Mouse (Mus musculus): ENCODE results near the gene Pxmp2. TPM values are rescaled to one million over a fixed set of nuclear protein-coding genes. Genes with fewer than 3 reads are reported as not detected.

Gene Pxmp2
- total RNA-seq, 1 experiment: 16.9 TPM

GRCm38 (mm10) chr5:110300591-110300990 lies 14.6 kb upstream of the Pxmp2 start:
- no peaks in the 10 kb centered on the region for H3K4me1 ChIP-seq (ENCODE audit: control insufficient read depth in 2 of 2, insufficient read depth in 2 of 2, low read length in 2 of 2, poor library complexity in 1 of 2)
- no peak for DNase-seq (ENCODE audit: low read depth, low spot score)
- no peak overlapping the region for H3K9ac ChIP-seq (ENCODE audit: insufficient read depth, low read depth, low read length, poor library complexity, severe bottlenecking)
- TF ChIP-seq CHD2 (IDR thresholded peaks at IDR 0.05; ENCODE audit: low read depth, low read length): no peak
- no peak for TF ChIP-seq ZNF384 (IDR thresholded peaks at IDR 0.05; ENCODE audit: low read depth, low read length)
- no peak for TF ChIP-seq HCFC1 (IDR thresholded peaks at IDR 0.05; ENCODE audit: borderline replicate concordance, insufficient read depth, low read length)
- TF ChIP-seq MAFK (IDR thresholded peaks at IDR 0.05; ENCODE audit: insufficient read depth, low read depth, low read length): no peak
- TF ChIP-seq ZC3H11A (IDR thresholded peaks at IDR 0.05; ENCODE audit: borderline replicate concordance, low read depth, low read length): no peak
- in situ Hi-C loops (cut with MboI; ENCODE audit: low sequenced_read_pairs in 2 of 2, unreplicated experiment in 2 of 2): no loop called here
- H3K27ac ChIP-seq (ENCODE audit: insufficient read depth, low read depth, low read length, poor library complexity, severe bottlenecking): no peak overlapping the region
- H3K36me3 ChIP-seq (ENCODE audit: control insufficient read depth, insufficient read depth, low read length, poor library complexity, severe bottlenecking): peaks cover 62% of the 10 kb centered on the region
- no peaks in the 10 kb centered on the region for H3K9me3 ChIP-seq (ENCODE audit: control insufficient read depth, insufficient read depth, low read depth, low read length)
- no peak overlapping the region for H3K4me3 ChIP-seq (ENCODE audit: insufficient read depth in 1 of 2, low read depth in 1 of 2, low read length in 2 of 2, poor library complexity in 1 of 2, severe bottlenecking in 1 of 2)

- peaks cover 49% of the 10 kb centered on the region for H3K36me3 ChIP-seq (ENCODE audit: control insufficient read depth, insufficient read depth, low read length, poor library complexity, severe bottlenecking)
Observed at GRCm38 (mm10) chr5:110296637-110297036, 10.7 kb upstream of the Pxmp2 start.

GRCm38 (mm10) chr5:110291649-110292048 lies 5.7 kb upstream of the Pxmp2 start:
- Histone ChIP-seq H3K9ac (ENCODE audit: insufficient read depth, low read depth, low read length, poor library complexity, severe bottlenecking) (no peak overlapping the region), H3K4me1 (ENCODE audit: control insufficient read depth in 2 of 2, insufficient read depth in 2 of 2, low read length in 2 of 2, poor library complexity in 1 of 2) (no peaks in the 10 kb centered on the region), H3K4me3 (ENCODE audit: insufficient read depth in 1 of 2, low read depth in 1 of 2, low read length in 2 of 2, poor library complexity in 1 of 2, severe bottlenecking in 1 of 2) (no peak overlapping the region), H3K9me3 (ENCODE audit: control insufficient read depth, insufficient read depth, low read depth, low read length) (no peaks in the 10 kb centered on the region), H3K27ac (ENCODE audit: insufficient read depth, low read depth, low read length, poor library complexity, severe bottlenecking) (no peak overlapping the region), H3K36me3 (ENCODE audit: control insufficient read depth, insufficient read depth, low read length, poor library complexity, severe bottlenecking) (peaks cover 29% of the 10 kb centered on the region)
- in situ Hi-C loops (cut with MboI; ENCODE audit: low sequenced_read_pairs in 2 of 2, unreplicated experiment in 2 of 2): no loop called here
- TF ChIP-seq CHD2 (IDR thresholded peaks at IDR 0.05; ENCODE audit: low read depth, low read length): no peak
- no peak for TF ChIP-seq HCFC1 (IDR thresholded peaks at IDR 0.05; ENCODE audit: borderline replicate concordance, insufficient read depth, low read length)
- no peak for TF ChIP-seq MAFK (IDR thresholded peaks at IDR 0.05; ENCODE audit: insufficient read depth, low read depth, low read length)
- no peak for TF ChIP-seq ZC3H11A (IDR thresholded peaks at IDR 0.05; ENCODE audit: borderline replicate concordance, low read depth, low read length)
- TF ChIP-seq ZNF384 (IDR thresholded peaks at IDR 0.05; ENCODE audit: low read depth, low read length): no peak
- no peak for DNase-seq (ENCODE audit: low read depth, low spot score)

More at GRCm38 (mm10) chr5:110296637-110297036, 10.7 kb upstream of the Pxmp2 start:
- no peak for DNase-seq (ENCODE audit: low read depth, low spot score)
- no peaks in the 10 kb centered on the region for H3K4me1 ChIP-seq (ENCODE audit: control insufficient read depth in 2 of 2, insufficient read depth in 2 of 2, low read length in 2 of 2, poor library complexity in 1 of 2)
- in situ Hi-C loops (cut with MboI; ENCODE audit: low sequenced_read_pairs in 2 of 2, unreplicated experiment in 2 of 2): no loop called here
- no peak overlapping the region for H3K27ac ChIP-seq (ENCODE audit: insufficient read depth, low read depth, low read length, poor library complexity, severe bottlenecking)
- no peaks in the 10 kb centered on the region for H3K9me3 ChIP-seq (ENCODE audit: control insufficient read depth, insufficient read depth, low read depth, low read length)
- no peak for TF ChIP-seq MAFK (IDR thresholded peaks at IDR 0.05; ENCODE audit: insufficient read depth, low read depth, low read length)
- no peak for TF ChIP-seq HCFC1 (IDR thresholded peaks at IDR 0.05; ENCODE audit: borderline replicate concordance, insufficient read depth, low read length)
- TF ChIP-seq ZNF384 (IDR thresholded peaks at IDR 0.05; ENCODE audit: low read depth, low read length): no peak
- TF ChIP-seq CHD2 (IDR thresholded peaks at IDR 0.05; ENCODE audit: low read depth, low read length): no peak
- no peak for TF ChIP-seq ZC3H11A (IDR thresholded peaks at IDR 0.05; ENCODE audit: borderline replicate concordance, low read depth, low read length)
- no peak overlapping the region for H3K4me3 ChIP-seq (ENCODE audit: insufficient read depth in 1 of 2, low read depth in 1 of 2, low read length in 2 of 2, poor library complexity in 1 of 2, severe bottlenecking in 1 of 2)
- H3K9ac ChIP-seq (ENCODE audit: insufficient read depth, low read depth, low read length, poor library complexity, severe bottlenecking): no peak overlapping the region

- Histone ChIP-seq H3K27ac (ENCODE audit: insufficient read depth, low read depth, low read length, poor library complexity, severe bottlenecking) (no peak overlapping the region), H3K36me3 (ENCODE audit: control insufficient read depth, insufficient read depth, low read length, poor library complexity, severe bottlenecking) (peaks cover 9% of the 10 kb centered on the region), H3K9ac (ENCODE audit: insufficient read depth, low read depth, low read length, poor library complexity, severe bottlenecking) (peak overlapping the region; percentile 50), H3K4me1 (ENCODE audit: control insufficient read depth in 2 of 2, insufficient read depth in 2 of 2, low read length in 2 of 2, poor library complexity in 1 of 2) (no peaks in the 10 kb centered on the region), H3K4me3 (ENCODE audit: insufficient read depth in 1 of 2, low read depth in 1 of 2, low read length in 2 of 2, poor library complexity in 1 of 2, severe bottlenecking in 1 of 2) (peak overlapping the region; percentile 80 to 100), H3K9me3 (ENCODE audit: control insufficient read depth, insufficient read depth, low read depth, low read length) (no peaks in the 10 kb centered on the region)
- DNase-seq (ENCODE audit: low read depth, low spot score): no peak
- in situ Hi-C loops (cut with MboI; ENCODE audit: low sequenced_read_pairs in 2 of 2, unreplicated experiment in 2 of 2): no loop called here
- TF ChIP-seq CHD2 (IDR thresholded peaks at IDR 0.05; ENCODE audit: low read depth, low read length) (no peak), ZNF384 (IDR thresholded peaks at IDR 0.05; ENCODE audit: low read depth, low read length) (no peak), MAFK (IDR thresholded peaks at IDR 0.05; ENCODE audit: insufficient read depth, low read depth, low read length) (no peak), HCFC1 (IDR thresholded peaks at IDR 0.05; ENCODE audit: borderline replicate concordance, insufficient read depth, low read length) (no peak)
Observed at GRCm38 (mm10) chr5:110287084-110287475, 1.1 kb upstream of the Pxmp2 start.

Measured in ES-E14 (cell line).